Mouse (Mus musculus) CH12.LX (cell line): ENCODE data around the gene Abcd2.

ENCODE experiments used
- CTCF ChIP-seq, 2 experiments: IDR thresholded peaks in 1 of 2; conservative IDR thresholded peaks in 1 of 2; 2 replicates each; pipeline ENCODE4 v1.5.1; 2011 to 2012; ENCODE audit warnings: low read depth in 2 of 2, low read length in 2 of 2, improper control_type of control experiment in 1 of 2, inconsistent platforms in 1 of 2, mild to moderate bottlenecking in 1 of 2, moderate library complexity in 1 of 2
- HCFC1 ChIP-seq: IDR thresholded peaks from 2 replicates; pipeline ENCODE4 v1.6.1; 2012; ENCODE audit warnings: low read depth, mild to moderate bottlenecking, inconsistent platforms, low read length, improper control_type of control experiment
- JUND ChIP-seq: conservative IDR thresholded peaks from 2 replicates; pipeline ENCODE4 v1.6.1; 2011; ENCODE audit warnings: low read depth, low read length, improper control_type of control experiment
- MYC ChIP-seq: IDR thresholded peaks from 2 replicates; pipeline ENCODE4 v1.6.1; 2011; ENCODE audit warnings: low read depth, mild to moderate bottlenecking, improper control_type of control experiment, low read length
- POLR2A ChIP-seq: IDR thresholded peaks from 2 replicates; pipeline ENCODE4 v1.6.1; 2011; ENCODE audit warnings: low read depth, mild to moderate bottlenecking, improper control_type of control experiment, low read length
- POLR2AphosphoS2 ChIP-seq: IDR thresholded peaks from 2 replicates; pipeline ENCODE4 v1.6.1; 2011; ENCODE audit warnings: low read depth, low read length, improper control_type of control experiment
- TCF12 ChIP-seq: IDR thresholded peaks from 2 replicates; pipeline ENCODE4 v1.6.1; 2014; ENCODE audit warnings: low read depth, mild to moderate bottlenecking, inconsistent platforms, low read length, improper control_type of control experiment
- ZC3H11A ChIP-seq: IDR thresholded peaks from 2 replicates; pipeline ENCODE4 v1.6.1; 2012; ENCODE audit warnings: low read depth, mild to moderate bottlenecking, inconsistent platforms, low read length, improper control_type of control experiment

DNA sequence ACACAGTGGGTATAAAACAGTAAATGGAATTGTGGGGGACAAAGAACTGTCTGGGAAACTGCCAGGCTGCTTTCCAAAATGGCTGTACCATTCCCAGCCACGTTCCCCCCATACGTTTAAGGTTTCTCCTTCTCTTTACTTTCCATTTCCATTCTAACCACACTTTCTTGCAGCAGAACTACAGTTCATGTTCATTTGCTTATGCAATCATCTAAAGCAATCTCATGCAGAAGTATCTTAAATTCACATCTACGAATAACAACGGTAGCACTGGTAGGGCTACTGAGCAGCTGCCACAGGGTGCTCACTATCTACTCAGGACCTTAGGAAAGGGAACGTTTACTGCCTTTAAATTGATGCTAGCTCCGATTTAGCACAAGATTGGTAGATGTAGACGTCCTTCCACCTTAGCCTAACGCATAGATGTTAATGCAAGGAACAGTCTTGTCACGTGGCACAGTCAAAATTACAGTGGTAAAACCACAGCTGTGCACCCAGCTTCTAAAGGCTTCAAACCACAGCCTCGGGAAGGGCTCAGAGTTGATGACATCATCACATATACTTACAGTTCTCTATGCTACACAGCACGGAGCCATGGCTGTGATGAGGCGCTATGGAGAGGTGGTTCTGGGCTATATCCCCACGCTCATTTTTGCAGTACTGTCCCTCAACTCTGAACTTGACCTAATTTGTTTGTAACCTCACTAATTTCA is 23.6 kb downstream of the Abcd2 start:
- TF ChIP-seq POLR2A (no peak), HCFC1 (no peak), POLR2AphosphoS2 (no peak), CTCF (conservative IDR thresholded peaks at IDR 0.05 in 1 of 2, IDR thresholded peaks at IDR 0.05 in 1 of 2; ENCODE audit: low read depth in 2 of 2, low read length in 2 of 2) (no peak), MYC (no peak), ZC3H11A (no peak), TCF12 (no peak), JUND (no peak)
